Mouse (Mus musculus) heart, adult 9 months (tissue): ENCODE results near the gene Rab33b.
"Not testable (repeated sequence)": the region's sequence is repeated elsewhere in the genome, so short reads cannot be mapped to it uniquely, and the experiment has no call there.

Experiments used
- DNase-seq, 2 experiments: peaks; one replicate each; pipeline ENCODE4 v3.0.0; 2022; ENCODE audit warnings: low spot score in 2 of 2

The Rab33b gene

DNA sequence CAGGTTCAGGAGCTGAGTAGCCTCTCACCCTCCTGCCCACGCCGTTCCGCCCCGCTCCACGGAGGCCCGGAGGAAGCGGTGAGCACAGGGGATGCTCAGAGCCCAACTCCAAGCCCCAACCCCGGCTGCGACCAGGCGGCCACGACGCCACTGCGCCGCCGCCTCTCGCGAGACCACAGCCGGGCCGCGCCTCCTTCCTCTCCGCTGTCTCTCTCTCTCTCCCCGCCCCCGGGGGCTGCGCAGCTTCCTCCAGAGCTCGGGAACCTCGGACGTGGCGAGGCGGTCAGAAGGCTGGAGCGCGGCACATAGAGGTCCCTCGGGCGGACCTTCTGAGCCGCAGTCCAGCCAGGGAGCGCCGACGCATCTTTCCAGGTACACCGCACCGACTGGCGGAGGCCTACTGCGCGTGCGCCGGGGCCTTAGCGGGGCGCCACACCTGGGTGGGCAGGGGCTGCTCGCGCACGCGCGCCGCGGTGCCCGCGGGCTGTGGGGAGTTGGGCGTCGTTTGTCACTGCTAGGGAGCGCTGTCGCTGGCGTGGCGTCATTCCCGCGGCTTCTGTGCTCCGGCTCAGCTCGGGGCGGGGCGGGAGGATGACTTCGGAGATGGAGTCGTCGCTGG lies at the start of gene Rab33b:
TSS of gene Rab33b (plus strand) at position 180 of the 619 bp plus-strand sequence.
- DNase-seq, result peak; percentile 96

DNA sequence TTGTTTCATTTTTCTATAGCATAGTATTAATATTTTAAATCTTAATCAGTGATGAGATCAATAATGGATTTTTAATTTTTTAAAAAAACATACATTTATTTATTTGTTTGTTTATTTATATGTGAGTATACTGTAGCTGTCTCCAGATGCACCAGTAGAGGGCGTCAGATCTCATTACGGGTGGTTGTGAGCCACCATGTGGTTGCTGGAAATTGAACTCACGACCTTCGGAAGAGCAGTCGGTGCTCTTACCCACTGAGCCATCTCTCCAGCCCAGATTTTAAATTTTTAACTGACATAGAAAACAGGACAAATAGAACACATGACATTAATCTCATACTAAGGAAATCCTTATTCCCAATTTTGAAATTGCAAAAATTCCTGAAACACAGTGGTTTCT lies 49.4 kb upstream of the Rab33b start:
- DNase-seq, result not testable (repeated sequence)

DNA sequence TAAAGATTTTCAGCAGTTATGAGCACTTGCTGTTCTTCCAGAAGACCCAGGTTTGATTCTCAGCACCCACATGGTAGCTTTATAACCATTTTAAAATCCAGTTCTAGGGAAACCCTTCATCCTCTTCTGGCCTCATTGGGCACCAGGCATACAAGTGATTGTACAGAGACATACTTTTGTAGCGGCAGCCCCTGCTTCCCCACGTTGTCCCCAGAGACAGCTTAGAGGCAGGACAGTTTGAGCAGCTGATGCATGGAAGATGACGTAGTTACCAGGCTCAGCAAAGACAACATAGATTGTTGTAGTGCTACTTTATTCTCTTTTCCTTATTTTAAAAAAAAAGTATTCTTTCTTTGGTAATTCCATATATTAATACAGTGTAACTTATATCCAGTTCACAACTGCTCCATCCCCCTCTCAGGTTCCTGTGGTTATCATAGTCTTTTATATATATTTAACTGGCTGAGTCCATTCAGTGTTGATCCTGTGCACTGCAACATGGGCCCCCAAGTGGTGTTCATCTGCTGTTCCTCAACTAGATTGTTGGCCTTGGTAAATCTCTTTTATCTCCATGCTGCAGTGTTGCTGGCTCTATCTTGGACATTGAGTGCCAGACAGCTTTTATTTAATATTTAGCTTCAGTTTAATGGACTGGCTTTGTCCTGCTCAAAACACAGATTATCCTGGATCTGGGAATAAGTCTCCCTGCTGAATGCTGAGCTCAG lies 48.7 kb upstream of the Rab33b start:
- DNase-seq, result no peak

DNA sequence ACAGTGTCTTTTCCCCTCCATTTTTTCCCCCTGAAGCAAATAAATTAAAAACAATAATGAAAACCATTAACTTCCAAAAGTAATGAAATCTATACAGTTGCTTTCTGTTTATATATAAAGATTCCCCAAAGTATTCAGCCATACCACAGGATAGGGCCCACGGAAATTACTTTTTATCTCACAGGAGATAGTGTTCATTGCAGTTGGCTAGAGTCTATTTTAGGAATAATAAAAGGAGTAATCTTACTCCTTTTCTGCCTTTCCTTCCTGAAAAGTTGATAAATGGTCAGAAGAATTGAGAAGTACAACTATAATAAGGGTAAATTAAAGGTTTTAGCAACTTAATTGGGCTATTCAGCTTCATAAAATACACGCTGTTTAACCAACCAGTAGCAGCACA lies 15.2 kb upstream of the Rab33b start:
- no peak for DNase-seq

DNA sequence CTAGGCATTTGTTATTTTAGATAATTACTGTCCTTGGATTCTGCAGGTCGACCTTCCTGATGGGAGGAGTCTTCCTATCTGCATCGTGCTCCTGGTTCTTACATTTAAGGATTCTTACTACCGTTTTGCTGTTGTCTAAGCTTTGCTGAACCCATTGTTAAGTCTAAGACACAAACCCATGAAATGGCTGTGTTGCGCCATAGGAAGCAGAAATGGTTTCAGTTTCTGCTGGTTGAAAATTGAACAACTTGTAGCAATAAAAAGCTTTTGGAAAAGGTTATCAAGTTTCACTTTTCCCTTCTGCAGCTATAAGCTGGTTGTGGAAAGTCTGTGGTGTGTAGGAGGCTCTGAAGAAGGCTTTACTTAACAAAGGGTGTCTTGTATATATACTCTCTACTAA lies 8.0 kb upstream of the Rab33b start:
- DNase-seq, result no peak

DNA sequence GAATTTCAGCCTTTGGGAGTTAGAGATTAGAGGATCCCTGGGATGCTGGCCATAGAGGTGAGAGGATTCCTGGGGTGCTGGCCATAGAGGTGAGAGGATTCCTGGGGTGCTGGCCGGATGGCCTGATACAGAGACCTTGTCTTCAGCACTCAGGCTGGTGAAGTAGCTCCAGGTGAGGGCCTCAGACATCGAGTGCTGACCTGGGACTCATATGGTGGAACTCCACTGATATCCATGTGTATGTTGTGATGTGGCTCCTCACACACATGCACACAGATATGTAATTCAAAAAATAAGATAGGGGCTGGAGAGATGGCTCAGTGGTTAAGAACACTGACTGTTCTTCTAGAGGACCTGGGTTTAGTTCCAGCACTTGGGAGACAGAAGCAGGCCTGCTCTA lies 3.8 kb upstream of the Rab33b start:
- DNase-seq, result no peak

DNA sequence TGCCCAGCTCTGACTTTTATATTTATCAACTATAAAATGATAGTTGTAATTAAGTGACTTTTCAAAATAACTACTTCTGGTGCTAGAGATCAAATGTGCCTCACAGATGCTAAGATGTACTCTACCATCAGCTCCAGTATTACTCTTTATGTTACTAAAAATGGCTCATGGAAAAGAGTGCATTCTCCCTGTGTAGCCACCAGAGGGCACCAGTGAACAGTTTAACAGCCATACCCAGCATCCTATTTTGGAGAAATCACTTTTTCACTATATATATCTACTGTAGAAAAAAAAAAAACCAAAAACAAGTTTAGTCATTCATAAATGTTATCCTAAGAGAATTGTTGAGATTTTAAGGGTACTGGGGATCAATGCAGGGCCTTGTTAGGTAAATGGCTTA lies 2.7 kb upstream of the Rab33b start:
- peak in 1 of 2 experiments; percentile 23 for DNase-seq

DNA sequence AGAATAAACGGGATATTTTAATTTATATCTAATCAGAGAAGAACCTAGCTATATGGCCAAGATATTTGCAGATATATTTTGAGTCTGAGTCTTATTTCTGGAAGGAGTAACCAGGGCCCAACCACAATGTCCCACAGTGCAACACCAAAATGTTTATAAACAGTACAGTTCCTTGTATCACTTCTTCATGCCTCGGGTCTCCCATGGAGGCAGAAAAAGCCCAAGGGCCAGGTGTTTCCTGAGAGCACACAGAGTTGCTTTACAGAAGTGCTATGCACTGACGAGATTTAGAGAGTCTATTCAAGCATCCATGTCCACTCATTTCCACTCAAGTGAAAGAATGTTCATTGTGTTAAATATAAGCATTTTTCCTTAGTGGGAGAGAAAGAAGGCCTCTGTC lies 1.8 kb upstream of the Rab33b start:
- DNase-seq, result no peak

DNA sequence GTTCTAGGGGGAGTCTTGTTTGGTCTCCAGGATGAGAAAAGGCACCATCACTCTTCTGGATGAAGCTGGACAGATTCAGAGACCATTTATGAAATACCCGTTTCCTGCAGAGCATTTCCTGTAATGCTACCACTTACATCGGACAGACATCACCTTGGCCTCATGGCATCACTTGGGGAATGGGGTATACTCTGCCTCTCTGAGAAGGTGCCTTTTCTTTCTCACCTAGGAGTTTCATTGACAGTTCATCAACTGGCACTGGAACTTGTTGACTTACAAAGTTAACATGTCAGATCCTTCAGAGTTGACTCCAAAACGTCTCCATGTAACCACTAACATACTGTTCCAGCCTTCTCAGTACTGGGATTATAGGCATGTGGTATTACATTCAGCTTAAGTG lies 939 bp upstream of the Rab33b start:
- DNase-seq, result no peak

DNA sequence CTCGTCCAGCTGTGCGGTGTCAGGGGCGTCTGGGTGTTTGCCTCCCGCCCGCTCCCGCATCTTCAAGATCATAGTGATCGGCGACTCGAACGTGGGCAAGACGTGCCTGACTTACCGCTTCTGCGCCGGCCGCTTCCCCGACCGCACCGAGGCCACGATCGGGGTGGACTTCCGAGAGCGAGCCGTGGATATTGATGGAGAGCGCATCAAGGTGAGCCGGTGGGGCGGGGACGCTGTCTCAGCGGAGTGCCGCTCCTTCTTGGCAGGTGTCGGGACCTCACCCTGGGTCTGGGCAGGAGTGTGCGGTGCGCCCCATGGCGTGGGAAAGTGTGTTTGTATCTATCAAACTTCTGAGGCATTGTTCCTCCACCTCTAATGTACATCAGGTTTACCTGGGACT lies 650 bp downstream of the Rab33b start:
- no peak for DNase-seq

DNA sequence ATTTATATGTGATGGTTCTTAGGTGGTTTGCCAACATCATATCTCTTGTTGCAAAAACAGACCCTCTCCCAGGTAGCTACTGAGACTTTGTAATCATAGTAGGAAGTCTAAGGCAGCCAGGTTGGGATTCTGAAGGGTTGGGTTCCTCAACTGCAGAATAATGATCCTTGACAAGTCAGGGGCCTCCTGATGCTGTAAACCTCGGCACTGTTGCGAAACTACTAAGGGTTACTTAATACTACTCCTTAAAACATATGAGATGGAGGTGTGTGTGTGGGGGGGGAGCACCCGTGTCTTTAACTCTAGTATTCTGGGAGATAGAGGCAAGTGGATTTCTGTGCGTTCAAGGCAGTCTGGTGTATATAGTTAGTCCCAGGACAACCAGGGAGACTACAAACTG lies 1.6 kb downstream of the Rab33b start:
- no peak for DNase-seq

DNA sequence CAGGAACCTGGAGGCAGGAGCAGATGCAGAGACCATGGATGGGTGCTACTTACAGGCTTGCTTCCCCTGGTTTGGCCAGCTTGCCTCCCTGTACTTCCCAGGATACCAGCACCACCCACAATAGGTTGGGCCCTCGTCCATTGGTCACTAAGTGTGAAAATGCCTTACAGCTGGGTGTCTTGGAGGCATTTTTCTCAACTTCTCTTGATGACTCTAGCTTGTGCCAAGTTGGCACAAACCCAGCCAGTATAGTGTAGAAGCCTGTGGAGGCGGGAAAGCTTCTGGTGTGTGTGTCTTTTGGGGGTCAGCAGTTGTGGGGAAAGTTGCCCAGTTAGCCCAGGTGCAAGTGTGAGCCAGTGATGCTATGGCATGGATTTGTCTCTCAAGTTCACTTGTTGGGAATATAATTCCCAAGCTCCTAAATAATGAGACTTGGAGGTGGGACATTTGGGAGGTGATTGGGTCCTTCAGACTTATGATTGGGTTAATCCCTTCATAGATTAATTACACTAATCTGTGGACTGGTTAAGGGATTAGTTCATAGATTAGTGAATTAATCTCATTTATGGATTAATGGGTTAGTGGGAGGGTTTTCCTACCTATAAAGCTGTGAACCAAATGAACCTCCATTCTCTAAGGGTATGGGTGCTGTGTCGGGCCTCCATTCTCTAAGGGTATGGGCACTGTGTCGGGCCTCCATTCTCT lies 2.9 kb downstream of the Rab33b start:
- no peak for DNase-seq

DNA sequence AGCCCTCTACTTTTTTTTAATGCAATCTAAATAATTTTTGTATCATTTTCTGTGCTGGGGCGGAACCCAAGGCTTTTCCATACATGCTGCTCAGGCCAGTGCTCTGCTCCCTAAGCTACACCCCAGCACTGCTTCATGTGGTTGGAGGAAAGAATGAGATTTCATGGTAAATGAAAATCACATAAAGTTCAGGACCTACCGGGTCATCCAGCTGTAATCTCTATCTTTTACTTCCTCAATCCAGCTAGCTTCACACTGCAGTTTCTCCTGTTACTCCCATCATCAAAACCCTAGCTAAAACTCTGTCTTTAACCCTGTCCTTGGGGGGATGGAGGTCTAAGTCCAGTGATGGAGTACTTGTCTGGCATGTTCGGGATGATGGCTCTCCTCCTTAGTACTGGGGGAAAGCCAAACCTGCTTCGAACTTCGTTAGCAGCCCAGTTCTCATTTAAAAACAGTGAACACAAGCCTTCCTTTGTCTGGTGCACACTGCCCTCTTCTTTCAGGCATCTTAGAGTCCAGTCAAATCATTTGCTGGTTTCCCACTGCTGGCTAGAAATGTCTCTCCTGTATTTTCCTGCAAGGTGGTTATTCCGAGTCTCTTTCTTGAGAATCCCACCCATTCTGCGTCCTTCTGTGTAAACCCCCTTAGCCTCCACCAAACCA lies 6.5 kb downstream of the Rab33b start:
- DNase-seq, result no peak

DNA sequence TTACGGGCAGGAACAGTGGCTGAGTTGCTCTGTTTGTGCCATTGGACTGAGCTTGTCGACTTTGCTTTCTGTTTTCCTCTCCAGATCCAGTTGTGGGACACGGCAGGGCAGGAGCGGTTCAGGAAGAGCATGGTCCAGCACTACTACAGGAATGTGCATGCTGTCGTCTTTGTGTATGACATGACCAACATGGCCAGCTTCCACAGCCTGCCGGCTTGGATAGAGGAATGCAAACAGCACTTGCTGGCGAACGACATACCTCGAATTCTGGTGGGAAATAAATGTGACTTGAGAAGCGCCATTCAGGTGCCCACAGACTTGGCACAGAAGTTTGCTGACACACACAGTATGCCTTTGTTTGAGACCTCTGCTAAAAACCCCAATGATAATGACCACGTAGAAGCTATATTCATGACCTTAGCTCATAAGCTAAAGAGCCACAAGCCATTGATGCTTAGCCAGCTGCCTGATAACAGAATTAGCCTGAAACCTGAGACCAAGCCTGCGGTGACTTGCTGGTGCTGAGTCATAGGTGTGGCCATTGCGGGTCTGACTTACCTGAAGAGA lies 9.6 kb downstream of the Rab33b start:
- peak in 1 of 2 experiments; percentile 38 for DNase-seq

DNA sequence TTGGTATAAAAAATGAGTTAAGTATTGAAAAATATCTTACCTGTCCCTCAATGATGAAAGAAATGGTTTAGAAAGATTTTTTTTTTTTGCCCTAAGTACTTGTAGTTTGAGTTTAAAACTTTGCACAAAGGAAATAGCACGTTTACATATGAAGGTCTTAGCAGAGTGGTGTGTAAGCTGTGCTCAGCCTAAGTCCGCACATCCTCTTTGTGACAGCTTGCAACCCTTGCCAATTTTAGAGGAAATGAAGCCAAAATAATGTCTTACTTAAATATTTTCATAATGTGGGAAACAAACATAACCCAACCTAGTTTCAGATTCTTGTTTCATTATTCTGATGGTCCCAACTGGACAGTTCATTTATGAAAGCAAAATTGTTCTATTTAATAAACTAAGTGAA lies 10.7 kb downstream of the Rab33b start:
- no peak for DNase-seq

DNA sequence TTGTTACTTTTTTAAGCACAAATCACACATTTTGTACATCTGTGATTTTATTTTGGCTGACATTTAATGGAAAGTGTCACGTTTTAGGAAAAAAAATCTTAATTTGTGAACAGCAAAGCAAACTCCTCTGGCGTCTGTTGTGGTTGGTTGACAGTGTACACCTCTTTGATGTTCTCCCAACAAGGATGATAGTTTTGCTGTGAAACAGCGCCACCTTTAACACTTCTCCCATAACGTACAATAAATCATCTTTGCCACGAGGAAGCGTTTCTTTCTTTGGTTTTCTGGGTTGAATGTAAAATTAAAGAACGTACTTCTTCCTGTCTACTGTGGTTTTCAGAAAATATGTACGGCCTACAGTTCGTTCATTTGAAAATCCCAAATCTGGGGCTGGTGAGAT lies 11.9 kb downstream of the Rab33b start:
- DNase-seq, result no peak

DNA sequence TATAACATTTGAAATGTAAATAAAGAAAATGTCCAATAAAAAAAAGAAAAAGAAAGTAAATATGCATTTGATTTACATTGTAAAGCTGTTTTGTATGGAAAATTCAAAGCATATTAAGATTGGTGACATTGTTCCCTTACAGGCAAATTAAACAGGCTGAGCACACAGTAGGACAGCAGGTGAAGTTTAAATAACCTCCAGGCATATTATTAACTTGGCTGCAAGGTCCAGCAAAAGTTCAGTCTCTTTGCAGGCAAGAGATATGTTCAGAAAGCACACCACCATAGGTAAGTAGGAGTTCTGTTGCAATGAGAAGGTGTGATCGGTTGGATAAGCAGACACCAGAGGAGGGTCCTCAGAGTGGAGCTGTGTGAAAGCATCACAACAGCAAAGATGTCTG lies 14.3 kb downstream of the Rab33b start:
- no peak for DNase-seq

DNA sequence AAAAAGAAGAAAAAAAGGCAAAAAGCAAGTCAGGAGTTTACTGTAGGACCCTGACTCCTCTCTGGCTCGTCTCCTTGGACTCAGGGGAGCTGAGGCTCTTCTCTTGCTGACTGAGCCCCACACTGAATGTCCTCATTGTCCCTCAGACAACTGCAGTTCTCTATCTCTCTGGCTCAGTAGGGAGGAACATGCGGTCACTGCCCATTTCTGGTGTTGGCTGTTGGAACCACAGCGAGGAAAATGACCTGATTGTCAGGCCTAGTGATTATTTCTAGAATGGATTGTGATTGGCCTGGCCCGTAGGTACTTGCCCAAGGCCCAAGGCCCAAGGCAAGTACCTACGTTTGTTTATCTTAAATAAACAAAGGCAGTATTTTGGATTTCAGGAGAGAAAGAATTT lies 14.9 kb downstream of the Rab33b start:
- no peak for DNase-seq

DNA sequence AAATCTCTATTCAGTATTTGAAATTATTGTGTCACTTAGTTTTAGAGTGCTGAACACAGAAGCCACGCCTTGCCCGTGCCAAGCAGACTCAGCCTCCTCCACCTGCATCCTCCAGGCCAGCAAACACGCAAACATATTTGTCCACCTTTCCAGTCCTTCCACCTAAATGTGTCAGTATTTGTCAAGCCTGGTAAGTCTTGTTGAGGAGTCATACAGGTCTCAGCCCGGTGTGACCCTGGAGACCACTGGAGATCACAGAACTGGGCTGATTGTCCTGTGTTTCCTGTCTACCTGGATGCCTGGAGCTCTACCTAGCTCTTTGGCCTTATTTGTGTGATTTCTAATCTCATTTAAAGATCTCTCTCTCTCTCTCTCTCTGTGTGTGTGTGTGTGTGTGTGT lies 16.2 kb downstream of the Rab33b start:
- DNase-seq, result no peak

DNA sequence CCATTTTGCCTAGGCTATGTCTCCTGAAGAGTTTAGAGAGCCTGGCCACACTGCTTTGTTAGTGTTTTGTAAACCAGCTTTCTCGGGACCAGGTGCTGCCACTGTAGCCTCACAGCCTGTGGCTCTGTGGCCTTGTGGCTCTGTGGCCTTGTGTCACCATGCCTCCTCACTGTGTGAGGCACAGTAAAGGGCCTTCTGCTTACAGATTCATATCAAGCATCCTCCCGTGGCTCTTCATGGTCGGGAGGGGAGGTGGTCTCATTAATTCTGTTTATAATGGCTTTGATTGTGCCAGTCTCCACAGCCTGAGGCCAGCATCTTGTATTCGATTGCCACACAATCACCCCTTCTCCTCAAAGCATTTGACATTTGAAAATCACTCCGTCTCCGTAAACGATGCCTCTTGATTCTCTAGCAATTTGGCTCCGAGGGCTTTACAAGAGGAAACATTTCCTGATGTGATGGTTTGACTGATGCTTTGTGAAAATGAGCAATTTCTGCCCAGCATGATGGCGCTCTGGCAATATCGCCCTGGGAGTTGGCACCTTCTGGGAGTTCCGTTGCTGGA lies 20.7 kb downstream of the Rab33b start:
- no peak for DNase-seq

DNA sequence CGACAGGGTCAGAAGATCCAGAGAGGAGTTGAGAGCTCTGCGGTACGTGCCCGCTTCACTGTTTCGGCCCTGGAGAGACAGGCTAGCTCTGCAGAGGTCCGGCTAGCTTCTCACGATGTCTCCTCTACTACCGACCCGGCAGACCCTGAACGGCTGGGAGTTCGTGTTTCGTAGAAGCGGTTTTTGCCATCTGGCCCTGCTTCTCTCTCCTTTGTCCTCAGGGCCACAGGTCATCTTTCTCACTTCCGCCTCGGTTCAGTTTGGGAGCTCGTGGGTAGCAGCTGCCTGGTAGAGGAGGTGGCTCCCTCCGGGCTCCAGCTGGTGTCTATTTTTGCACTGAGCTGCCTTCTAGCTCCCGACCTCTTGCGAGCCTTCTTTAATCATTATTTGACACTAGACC lies 21.7 kb downstream of the Rab33b start:
- no peak for DNase-seq

DNA sequence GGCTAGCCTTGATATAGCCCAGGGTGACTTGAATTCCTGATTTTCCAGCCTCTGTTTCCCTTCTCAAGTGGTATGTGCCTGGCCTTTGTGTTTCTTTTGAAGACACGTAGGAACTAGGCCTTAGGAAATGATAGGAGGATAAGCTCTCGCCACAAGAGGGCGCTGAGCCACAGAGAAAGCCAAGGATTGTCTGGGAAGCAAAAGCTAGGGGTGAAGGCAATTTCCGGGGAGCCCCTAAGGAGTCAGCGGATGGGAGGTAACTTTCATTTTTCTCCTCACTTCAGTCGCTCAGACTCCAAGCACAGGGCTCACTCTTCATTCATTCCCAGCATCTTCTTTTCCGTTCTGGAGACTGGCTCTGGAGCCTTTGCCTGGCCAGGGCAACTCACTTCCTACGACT lies 27.2 kb downstream of the Rab33b start:
- peak; percentile 58 to 72 for DNase-seq
